Mouse (Mus musculus) forelimb bud, embryonic 11.5 days (tissue): ENCODE measurements around the gene Tbc1d19.

Experiments used
- DNase-seq: peaks from one replicate; pipeline ENCODE4 v3.0.0-alpha.2; 2012; ENCODE audit warnings: low read depth, low spot score

The Tbc1d19 gene

GRCm38 (mm10) chr5:53953216-53953615 lies 143.8 kb downstream of the Tbc1d19 start:
- DNase-seq = no peak
